Mouse (Mus musculus) ZHBTc4 (cell line): ENCODE results near the gene 1700012B07Rik.

ENCODE experiments used
- DNase-seq: peaks from one replicate; pipeline ENCODE4 v3.0.0-alpha.2; 2011; ENCODE audit warnings: low read depth, low spot score

Gene 1700012B07Rik

DNA sequence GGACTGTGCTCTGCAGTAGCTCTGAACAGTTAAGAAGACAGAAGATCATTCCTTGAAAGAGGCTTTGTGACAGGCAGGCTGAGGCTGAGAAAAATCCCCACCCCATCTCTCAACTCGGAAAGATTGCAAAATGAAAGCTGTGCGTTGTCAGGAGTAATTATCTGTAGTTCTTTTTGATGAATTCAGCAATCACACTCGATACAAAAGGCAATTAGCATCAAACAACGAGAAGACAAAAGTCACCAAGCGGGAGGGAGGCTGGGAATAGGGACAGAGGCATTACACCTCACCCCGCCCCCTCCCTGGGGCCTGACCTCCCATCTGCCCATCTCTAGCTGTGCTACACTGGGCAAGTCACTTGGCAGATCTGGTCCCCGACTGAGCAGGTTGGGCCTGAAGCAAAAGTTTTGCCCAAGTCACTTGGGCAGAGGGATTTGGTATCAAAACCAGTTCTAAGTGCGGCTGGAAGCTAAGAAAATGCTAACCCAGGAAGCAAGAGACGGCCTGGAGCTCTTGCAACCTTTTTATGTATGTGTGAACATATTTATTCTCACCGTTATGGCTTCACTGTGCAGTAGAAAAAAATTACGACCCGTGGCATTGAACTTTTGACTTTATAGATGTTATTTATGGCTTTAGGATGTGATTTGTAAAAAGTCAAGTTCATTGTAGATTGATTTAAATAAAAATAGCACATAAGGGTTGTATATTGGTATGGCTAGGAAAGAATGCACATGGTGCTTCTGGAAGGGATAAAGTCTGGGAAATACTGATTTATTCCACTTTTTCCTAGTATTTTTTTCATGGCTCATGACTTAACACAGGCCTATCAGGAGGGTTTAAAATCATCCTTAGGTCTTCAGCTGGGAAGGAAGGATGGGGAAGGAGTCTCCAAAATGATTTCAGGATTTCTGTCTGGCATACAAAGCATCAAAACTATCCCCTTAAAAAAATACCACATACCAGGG lies 75.9 kb downstream of the 1700012B07Rik start:
- peak; percentile 48 for DNase-seq

- DNase-seq = no peak
Observed at GRCm38 (mm10) chr11:109745210-109745609, 82.6 kb downstream of the 1700012B07Rik start.

GRCm38 (mm10) chr11:109737967-109738366 lies 89.9 kb downstream of the 1700012B07Rik start:
- DNase-seq = no peak
